Mouse (Mus musculus) central nervous system, embryonic 18 days (tissue): ENCODE results near the gene Olfr1513. TPM values are rescaled to one million over a fixed set of nuclear protein-coding genes. Genes with fewer than 3 reads are reported as not detected.

Experiments used
- polyA plus RNA-seq: library from polyadenylated mRNA; depleted of rRNA; stranded (reverse); fragments of >200 nt; gene quantifications from 2 replicates; pipeline ENCODE4 v1.2.3, GENCODE M21; 2012; rRNA removed

Olfr1513 gene
- polyA plus RNA-seq, result not detected in 2 replicates

GRCm38 (mm10) chr14:52356308-52356707 lies at the start of gene Olfr1513:
TSS of gene Olfr1513 (minus strand) at chr14:52356408.

GRCm38 (mm10) chr14:52397279-52397678 lies 41.1 kb upstream of the Olfr1513 start, which contains the start of gene Olfr1511:
TSS of gene Olfr1511 (minus strand) at chr14:52397379.

GRCm38 (mm10) chr14:52379068-52379467 lies 22.9 kb upstream of the Olfr1513 start, which contains the start of gene Olfr1512:
TSS of gene Olfr1512 (minus strand) at chr14:52379168.

GRCm38 (mm10) chr14:52327910-52328812 lies 28.0 kb downstream of the Olfr1513 start, which contains the start of gene Sall2:
TSS of gene Sall2 (minus strand) at chr14:52328762.

GRCm38 (mm10) chr14:52304644-52305271 lies 51.5 kb downstream of the Olfr1513 start, which contains the start of gene Mettl3:
TSS of gene Mettl3 (minus strand) at chr14:52305128.

Other genes with a start within 250 kb of the Olfr1513 start
- 3.9 and 4.0 TPM in 2 replicates for gene Rpgrip1, start 245.7 kb downstream of the Olfr1513 start, polyA plus RNA-seq
- 29.1 and 29.4 TPM in 2 replicates for gene Supt16, start 159.0 kb downstream of the Olfr1513 start, polyA plus RNA-seq
- gene Chd8, start 98.6 kb downstream of the Olfr1513 start, polyA plus RNA-seq, result 53.7 and 56.0 TPM in 2 replicates
- 42.1 and 45.0 TPM in 2 replicates for gene Tox4, start 77.3 kb downstream of the Olfr1513 start, polyA plus RNA-seq
- gene Rab2b, start 76.9 kb downstream of the Olfr1513 start, polyA plus RNA-seq, result 50.3 and 51.5 TPM in 2 replicates
- 41.3 and 41.4 TPM in 2 replicates for gene Mettl3, start 51.3 kb downstream of the Olfr1513 start, polyA plus RNA-seq
- 39.7 and 42.2 TPM in 2 replicates for gene Sall2, start 27.6 kb downstream of the Olfr1513 start, polyA plus RNA-seq
- gene Olfr1512, start 22.8 kb upstream of the Olfr1513 start, polyA plus RNA-seq, result not detected in 2 replicates
- not detected in 2 replicates for gene Olfr1511, start 41.0 kb upstream of the Olfr1513 start, polyA plus RNA-seq
- gene Olfr1510, start 58.0 kb upstream of the Olfr1513 start, polyA plus RNA-seq, result not detected in 2 replicates
- gene Olfr1509, start 86.6 kb upstream of the Olfr1513 start, polyA plus RNA-seq, result not detected in 2 replicates
- not detected in 2 replicates for gene Olfr1508, start 111.1 kb upstream of the Olfr1513 start, polyA plus RNA-seq
- 0.04 TPM in 1 of 2 replicates, not detected in the other for gene Olfr1507, start 139.3 kb upstream of the Olfr1513 start, polyA plus RNA-seq